Mouse (Mus musculus) kidney, embryonic 14.5 days (tissue): ENCODE measurements around the gene Cdk4. TPM values are rescaled to one million over a fixed set of nuclear protein-coding genes. Genes with fewer than 3 reads are reported as not detected.
A peak's percentile ranks its signal among the peaks of the same experiment; 100 is the strongest.

Experiments used
- ATAC-seq: fragments of 200-750 bp; cut with Nextera tagmentation; 2 replicates; pipeline ENCODE4 v1.8.0; 2017; ENCODE audit warnings: moderate number of reproducible peaks, mild to moderate bottlenecking, moderate TSS enrichment, moderate library complexity; ENCODE audit not compliant: low FRiP score, low TSS enrichment
- H3K27ac ChIP-seq: fragments of 300-500 bp; sonication (generic); 2 replicates; pipeline ENCODE4 v1.5.1; 2014; ENCODE audit warnings: low read depth, mild to moderate bottlenecking, low read length, moderate library complexity, mixed read lengths
- H3K27me3 ChIP-seq: fragments of 300-500 bp; sonication (generic); 2 replicates; pipeline ENCODE4 v1.6.1; 2014; ENCODE audit warnings: mild to moderate bottlenecking, low read length; ENCODE audit not compliant: control insufficient read depth, insufficient read depth
- H3K36me3 ChIP-seq: fragments of 300-500 bp; sonication (generic); 2 replicates; pipeline ENCODE4 v1.6.1; 2014; ENCODE audit warnings: low read length, mixed read lengths; ENCODE audit not compliant: control insufficient read depth, insufficient read depth
- H3K4me1 ChIP-seq: fragments of 300-500 bp; sonication (generic); 2 replicates; pipeline ENCODE4 v1.6.1; 2014; ENCODE audit warnings: low read length, mixed read lengths; ENCODE audit not compliant: control insufficient read depth, insufficient read depth
- H3K4me2 ChIP-seq: fragments of 300-500 bp; sonication (generic); replicated peaks from 2 replicates; pipeline ENCODE4 v1.6.1; 2014; ENCODE audit warnings: low read depth, mild to moderate bottlenecking, low read length
- H3K4me3 ChIP-seq: fragments of 300-500 bp; sonication (generic); 2 replicates; pipeline ENCODE4 v1.5.1; 2014; ENCODE audit warnings: mild to moderate bottlenecking, low read length
- H3K9ac ChIP-seq: fragments of 300-500 bp; sonication (generic); 2 replicates; pipeline ENCODE4 v1.6.1; 2014; ENCODE audit warnings: low read depth, mild to moderate bottlenecking, low read length, moderate library complexity
- H3K9me3 ChIP-seq: fragments of 300-500 bp; sonication (generic); 2 replicates; pipeline ENCODE4 v1.6.1; 2016; ENCODE audit warnings: low read length; ENCODE audit not compliant: control insufficient read depth
- WGBS: fragments of 180-500 bp; shearing (Covaris S2); extraction: QIAGEN DNeasy Blood & Tissue Kit; methylation state at CpG from one replicate; pipeline ENCODE4 v1.1.7; 2014; 5-methylcytosine and 5-hydroxymethylcytosine counted together
- polyA plus RNA-seq: library from polyadenylated mRNA; unstranded; fragments of >200 nt; fragmentation: Nextera tagmentation; extraction: Ambion mirVana; gene quantifications from 2 replicates; pipeline ENCODE4 v1.2.1, GENCODE M21; 2014

Gene Cdk4
- polyA plus RNA-seq, 1 experiment from 2014 or later = 2,221 TPM

DNA sequence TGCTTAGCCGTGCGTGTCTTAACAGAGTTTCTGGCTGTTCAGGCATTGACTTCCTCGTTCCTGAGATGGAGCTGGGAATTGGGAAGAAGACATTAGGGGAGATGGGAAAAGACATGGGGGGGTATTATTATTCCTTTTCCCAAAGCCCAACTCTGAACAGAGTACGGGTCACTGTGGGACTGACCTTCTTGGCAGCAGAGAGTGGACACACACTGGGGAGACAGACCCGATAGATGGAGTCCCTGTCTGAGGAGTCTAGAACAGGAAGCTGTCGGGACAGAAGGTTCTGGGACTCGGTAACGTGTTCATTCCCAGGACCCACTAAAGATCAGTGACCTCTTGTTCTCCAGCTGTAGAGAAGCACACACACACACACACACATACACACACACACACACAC lies 12.3 kb downstream of the Cdk4 start:
- Histone ChIP-seq H3K4me2 (no peak overlapping the region), H3K9ac (no peak overlapping the region), H3K36me3 (no peaks in the 10 kb centered on the region), H3K4me1 (peaks cover 21% of the 10 kb centered on the region), H3K27me3 (peaks cover 48% of the 10 kb centered on the region), H3K27ac (no peak overlapping the region), H3K9me3 (no peaks in the 10 kb centered on the region), H3K4me3 (no peak overlapping the region)
- ATAC-seq = no peak
- WGBS = 66% methylated on average over 8 of the region's 8 CpGs

DNA sequence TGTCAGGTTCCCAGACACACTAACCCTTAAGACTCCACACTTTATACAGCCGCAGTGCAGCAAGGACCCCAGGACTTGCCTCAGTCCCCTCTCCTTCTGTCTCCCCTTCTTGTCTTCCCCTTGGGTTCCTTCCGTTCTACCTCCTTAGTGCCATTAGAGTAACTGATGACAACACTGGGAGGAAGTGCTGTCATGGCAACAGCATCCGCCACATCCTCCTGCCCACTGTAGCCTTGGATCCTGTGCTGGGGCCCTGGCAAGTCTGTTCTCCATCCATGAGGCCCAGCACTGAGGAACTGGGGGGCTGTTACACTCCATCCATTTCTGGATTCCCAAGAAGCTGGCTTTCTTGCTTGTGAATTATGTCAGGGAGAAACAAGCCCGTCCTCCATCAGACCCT lies 12.7 kb downstream of the Cdk4 start:
- H3K4me2 ChIP-seq = no peak overlapping the region
- no peak for ATAC-seq
- no peaks in the 10 kb centered on the region for H3K36me3 ChIP-seq
- WGBS = 33% methylated on average over 4 of the region's 4 CpGs
- H3K9ac ChIP-seq = no peak overlapping the region
- H3K27ac ChIP-seq = no peak overlapping the region
- H3K4me3 ChIP-seq = no peak overlapping the region
- H3K27me3 ChIP-seq = peaks cover 52% of the 10 kb centered on the region
- no peaks in the 10 kb centered on the region for H3K9me3 ChIP-seq
- peaks cover 23% of the 10 kb centered on the region for H3K4me1 ChIP-seq

DNA sequence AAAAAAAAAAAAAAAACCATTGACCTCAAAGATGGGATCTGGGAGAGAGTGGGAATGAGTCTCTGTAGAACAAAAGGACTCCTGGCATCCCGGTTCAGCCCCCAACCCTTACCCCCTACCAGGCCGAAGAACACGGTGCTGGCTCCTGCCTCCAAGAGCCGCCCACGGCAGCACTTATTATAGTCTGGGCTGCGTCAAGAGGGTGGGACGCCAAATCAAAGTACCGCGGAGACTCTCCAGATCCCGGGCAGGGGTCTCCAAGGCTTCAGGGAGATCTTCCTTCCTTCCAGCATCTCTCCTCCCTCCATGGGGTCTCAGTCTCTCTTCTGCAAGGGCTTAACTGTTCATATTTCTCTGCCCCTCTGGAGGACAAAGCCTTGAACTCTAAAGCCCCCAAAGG lies 14.2 kb downstream of the Cdk4 start:
- H3K9me3 ChIP-seq = no peaks in the 10 kb centered on the region
- H3K4me2 ChIP-seq = no peak overlapping the region
- H3K27me3 ChIP-seq = peaks cover 66% of the 10 kb centered on the region
- no peak overlapping the region; the same call in 1 of the 2 replicates for H3K4me3 ChIP-seq
- H3K4me1 ChIP-seq = peaks cover 28% of the 10 kb centered on the region
- H3K9ac ChIP-seq = no peak overlapping the region
- no peaks in the 10 kb centered on the region for H3K36me3 ChIP-seq
- 9% methylated on average over 10 of the region's 10 CpGs for WGBS
- H3K27ac ChIP-seq = no peak overlapping the region
- no peak for ATAC-seq

DNA sequence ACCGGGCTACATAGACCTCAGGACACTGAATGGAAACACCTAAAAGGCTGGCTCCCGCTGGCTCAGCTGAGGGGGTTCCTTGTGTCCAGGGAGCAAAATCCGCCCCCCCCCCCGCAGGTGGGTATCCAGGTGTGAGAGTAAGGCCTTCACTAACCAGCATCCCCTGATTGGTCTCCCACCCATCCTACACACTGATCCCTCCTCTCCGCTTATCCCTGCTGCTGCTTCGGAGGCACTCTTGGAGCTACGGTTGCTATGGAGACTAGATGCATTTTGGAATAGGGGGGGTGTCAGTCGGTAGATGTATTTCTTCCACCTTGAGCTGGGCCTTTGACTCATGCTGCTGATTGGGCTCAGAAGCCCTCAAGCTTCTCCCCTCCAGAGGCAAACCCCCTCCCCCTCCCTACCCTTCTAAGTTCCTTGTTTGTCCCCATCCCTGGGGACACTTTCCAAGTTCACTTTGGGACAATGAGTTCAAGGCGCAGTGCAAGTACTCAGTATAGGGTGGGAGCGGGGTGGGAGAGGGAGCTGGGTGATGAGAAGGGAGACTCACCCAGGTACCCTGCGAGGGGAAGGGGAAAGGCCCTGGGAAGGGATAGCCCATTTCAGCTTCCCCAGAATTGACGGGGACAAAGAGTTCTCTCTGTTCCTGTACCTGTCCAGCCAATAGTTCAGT lies 14.8 kb downstream of the Cdk4 start:
- H3K4me1 ChIP-seq = peaks cover 28% of the 10 kb centered on the region
- peak overlapping the region; percentile 51 for H3K4me3 ChIP-seq
- H3K27me3 ChIP-seq = peaks cover 72% of the 10 kb centered on the region
- H3K27ac ChIP-seq = no peak overlapping the region
- peak; percentile 7; the same call in 1 of the 2 replicates for ATAC-seq
- H3K9ac ChIP-seq = no peak overlapping the region
- no peaks in the 10 kb centered on the region for H3K9me3 ChIP-seq
- peak overlapping the region; percentile 96 for H3K4me2 ChIP-seq
- 5% methylated on average over 11 of the region's 12 CpGs for WGBS
- H3K36me3 ChIP-seq = no peaks in the 10 kb centered on the region

DNA sequence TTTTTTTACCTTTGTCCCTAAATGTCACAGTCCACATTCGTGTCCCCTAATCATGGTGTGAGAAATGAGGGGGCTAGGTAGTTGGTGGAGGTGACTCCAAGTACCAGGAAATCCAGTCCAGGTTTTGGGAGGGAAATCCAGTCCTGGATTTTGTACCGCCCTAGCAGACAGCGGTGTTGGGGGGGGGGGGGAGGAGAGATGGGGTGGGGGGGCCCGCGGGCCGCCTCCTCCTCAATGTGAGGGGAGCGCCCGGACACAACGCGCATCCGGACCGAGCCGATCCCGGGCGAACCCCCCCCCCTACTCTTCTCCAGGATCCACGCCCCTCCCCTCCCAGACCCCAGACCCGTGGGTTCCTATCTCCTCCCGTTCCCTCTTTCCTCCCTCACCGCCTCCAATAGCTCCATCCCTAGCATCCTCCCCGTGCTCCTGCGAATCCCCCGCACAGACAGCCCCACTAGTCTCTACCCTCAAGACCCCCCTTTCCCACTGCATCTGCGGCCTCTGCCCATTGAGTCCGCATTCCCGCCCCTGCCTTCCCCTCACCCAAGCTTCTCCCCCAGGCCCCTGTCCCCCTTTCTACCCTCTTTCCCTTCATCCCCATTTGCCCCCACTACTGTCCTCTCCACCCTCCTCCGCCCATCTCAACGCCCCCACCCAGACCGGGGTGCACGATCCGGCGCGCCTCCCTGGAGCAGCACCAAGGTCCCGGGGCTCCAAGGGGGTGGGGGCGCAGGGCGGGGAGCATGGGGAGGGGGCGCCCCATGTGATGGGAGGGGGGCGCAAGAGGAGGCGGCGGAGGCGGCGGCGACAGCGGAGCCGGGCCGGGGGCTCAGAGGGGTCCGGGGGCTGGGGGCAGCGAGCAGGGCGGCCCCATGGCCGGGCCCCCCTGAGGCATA lies 15.6 kb downstream of the Cdk4 start:
- Histone ChIP-seq H3K4me1 (peaks cover 28% of the 10 kb centered on the region), H3K9ac (peak overlapping the region; percentile 53), H3K4me3 (peak overlapping the region; percentile 51), H3K27me3 (peaks cover 76% of the 10 kb centered on the region), H3K36me3 (no peaks in the 10 kb centered on the region), H3K4me2 (peak overlapping the region; percentile 96), H3K27ac (no peak overlapping the region), H3K9me3 (no peaks in the 10 kb centered on the region)
- ATAC-seq = peak; percentile 38
- WGBS = 1% methylated on average over 35 of the region's 49 CpGs

DNA sequence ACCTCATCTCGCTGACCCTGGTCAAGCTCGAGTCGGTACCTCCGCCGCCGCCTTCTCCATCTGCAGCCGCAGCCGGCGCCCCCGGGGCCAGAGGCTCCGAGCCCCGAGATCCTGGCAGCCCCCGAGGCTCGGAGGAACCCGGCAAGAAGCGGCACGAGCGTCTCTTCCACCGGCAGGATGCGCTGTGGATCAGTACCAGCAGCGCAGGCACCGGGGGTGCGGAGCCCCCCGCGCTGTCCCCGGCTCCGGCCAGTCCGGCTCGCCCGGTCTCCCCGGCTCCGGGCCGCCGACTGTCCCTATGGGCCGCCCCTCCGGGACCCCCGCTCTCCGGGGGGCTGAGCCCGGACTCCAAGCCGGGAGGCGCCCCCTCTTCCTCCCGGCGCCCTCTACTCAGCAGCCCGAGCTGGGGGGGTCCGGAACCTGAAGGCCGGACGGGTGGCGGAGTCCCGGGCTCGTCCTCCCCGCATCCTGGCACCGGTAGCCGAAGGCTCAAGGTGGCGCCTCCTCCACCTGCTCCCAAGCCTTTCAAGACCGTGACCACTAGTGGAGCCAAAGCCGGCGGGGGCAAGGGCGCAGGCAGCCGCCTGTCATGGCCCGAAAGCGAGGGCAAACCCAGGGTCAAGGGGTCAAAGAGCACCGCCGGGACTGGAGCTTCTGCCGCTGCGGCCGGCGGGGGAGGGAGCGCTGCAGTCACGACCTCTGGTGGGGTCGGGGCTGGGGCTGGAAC lies 16.5 kb downstream of the Cdk4 start:
- Histone ChIP-seq H3K4me1 (peaks cover 28% of the 10 kb centered on the region), H3K9me3 (no peaks in the 10 kb centered on the region), H3K27ac (no peak overlapping the region), H3K27me3 (peaks cover 76% of the 10 kb centered on the region), H3K36me3 (no peaks in the 10 kb centered on the region), H3K9ac (peak overlapping the region; percentile 53), H3K4me3 (peak overlapping the region; percentile 51), H3K4me2 (peak overlapping the region; percentile 96)
- 2% methylated on average over 58 of the region's 70 CpGs for WGBS
- ATAC-seq = 0 out of 2 replicates have a peak, but pooled peaks have one; percentile 10

DNA sequence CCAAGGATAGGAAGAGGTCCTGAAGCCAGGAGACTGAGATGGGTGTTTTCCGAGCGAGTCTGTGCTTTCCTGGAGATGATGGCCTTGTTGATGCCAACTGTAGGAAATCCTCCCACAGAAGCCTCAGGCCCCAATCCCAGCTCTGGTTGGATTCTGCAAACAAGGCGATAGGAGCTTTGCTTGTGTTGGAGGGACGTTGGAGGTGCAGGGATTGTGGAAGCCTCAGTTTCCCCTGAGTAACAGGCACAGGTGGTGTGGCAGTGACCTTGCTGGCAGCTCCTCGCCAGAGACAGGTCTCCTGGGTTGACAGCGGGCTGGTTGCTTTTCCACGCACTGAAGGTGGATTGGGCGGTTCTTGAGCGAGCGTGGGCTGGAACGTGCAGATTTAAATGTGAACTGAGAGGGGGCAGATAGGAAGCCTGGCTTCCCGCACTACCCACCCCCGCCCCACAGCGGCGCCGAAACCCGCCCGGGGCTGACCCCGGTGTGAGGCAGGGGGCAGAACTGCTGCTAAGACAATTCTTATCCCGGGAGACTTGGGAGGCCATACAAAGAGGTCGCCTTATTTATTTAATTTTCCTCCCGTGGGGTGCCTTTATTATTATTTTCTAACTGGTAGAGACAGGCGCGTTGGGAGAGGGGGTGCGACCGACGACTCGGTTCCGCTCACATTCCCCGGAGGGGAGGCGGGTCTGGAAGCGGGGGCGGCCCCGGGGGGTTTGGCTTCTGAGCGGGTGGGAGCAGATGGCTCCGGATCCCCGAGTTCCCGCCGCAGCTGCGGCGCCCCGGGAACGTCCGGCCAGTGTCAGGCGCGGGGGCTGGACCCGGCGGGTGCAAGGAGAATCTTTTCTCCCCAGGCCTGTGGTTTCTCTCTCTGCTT lies 17.8 kb downstream of the Cdk4 start:
- Histone ChIP-seq H3K36me3 (no peaks in the 10 kb centered on the region), H3K9ac (0 out of 2 replicates have a peak overlapping the region, but pooled peaks have one; percentile 13), H3K27me3 (peaks cover 72% of the 10 kb centered on the region), H3K4me3 (peak overlapping the region; percentile 29), H3K27ac (no peak overlapping the region), H3K4me1 (peaks cover 28% of the 10 kb centered on the region), H3K9me3 (no peaks in the 10 kb centered on the region), H3K4me2 (peak overlapping the region; percentile 48)
- 2% methylated on average over 48 of the region's 48 CpGs for WGBS
- no peak for ATAC-seq

DNA sequence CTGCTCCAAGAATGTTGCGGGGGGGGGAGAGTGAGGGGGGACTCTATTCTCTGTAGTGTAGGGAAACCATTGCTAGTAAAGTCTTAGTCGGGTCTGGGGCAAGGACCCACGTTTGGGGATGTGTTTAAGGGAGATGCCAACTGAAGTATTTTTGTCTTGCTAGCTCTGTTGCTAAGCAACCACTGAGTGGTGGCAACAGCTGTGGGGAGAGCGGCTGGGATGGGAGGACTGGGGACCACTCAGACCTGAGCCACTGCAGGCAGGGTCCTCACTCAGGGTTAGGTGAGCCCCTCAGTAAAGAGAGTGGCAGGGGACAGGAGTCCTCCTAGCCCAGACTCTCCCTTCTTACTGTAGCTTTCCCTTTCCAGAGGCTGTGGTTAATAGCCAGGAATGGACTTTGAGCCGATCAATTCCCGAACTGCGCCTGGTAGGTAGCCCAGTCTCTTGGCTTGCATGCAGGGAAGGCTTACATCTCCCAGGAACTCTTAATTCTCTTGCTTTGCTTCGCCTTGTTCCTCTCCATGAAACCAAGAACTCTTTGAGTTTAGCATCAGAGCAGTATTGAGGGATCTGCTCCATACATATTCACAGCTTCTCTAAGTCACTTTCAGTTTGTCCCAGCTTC lies 18.8 kb downstream of the Cdk4 start:
- no peak for ATAC-seq

More for the DNA sequence above, 18.8 kb downstream of the Cdk4 start:
- 28% methylated on average over 8 of the region's 8 CpGs for WGBS
- Histone ChIP-seq H3K36me3 (no peaks in the 10 kb centered on the region), H3K27me3 (peaks cover 63% of the 10 kb centered on the region), H3K27ac (no peak overlapping the region), H3K4me3 (peak overlapping the region; percentile 29), H3K4me2 (no peak overlapping the region), H3K4me1 (peaks cover 28% of the 10 kb centered on the region), H3K9ac (no peak overlapping the region; the same call in 1 of the 2 replicates), H3K9me3 (no peaks in the 10 kb centered on the region)
